Mouse (Mus musculus) olfactory bulb, adult 2 months (tissue): ENCODE results near the gene Sdr39u1.

Source experiments
- CTCF ChIP-seq: fragments of 200-500 bp; IDR thresholded peaks from 2 replicates; pipeline ENCODE4 v1.5.1; 2012; ENCODE audit warnings: low read depth, mild to moderate bottlenecking, low read length, moderate library complexity; ENCODE audit not compliant: insufficient read depth
- POLR2A ChIP-seq: fragments of 200-500 bp; IDR thresholded peaks from 2 replicates; pipeline ENCODE4 v1.6.1; 2012; ENCODE audit warnings: mild to moderate bottlenecking, low read depth, low read length, moderate library complexity; ENCODE audit not compliant: insufficient read depth

DNA sequence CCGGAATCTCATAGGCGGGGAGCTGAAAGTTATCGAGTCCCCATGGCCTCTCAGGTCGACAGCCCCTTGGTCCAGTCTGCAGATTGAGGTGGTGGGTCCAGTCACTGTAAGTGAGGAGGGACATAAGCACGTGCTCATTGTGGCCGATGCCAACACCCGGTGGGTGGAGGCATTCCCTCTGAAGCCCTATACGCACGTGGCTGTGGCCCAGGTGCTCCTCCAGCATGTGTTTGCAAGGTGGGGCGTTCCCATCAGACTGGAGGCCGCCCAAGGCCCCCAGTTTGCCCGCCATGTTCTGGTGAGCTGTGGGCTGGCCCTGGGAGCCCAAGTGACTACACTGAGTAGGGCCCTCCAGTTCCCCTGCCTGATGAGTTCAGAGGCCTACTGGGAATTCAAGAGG is 28.1 kb downstream of the Sdr39u1 start:
- no peak for TF ChIP-seq CTCF
- no peak for TF ChIP-seq POLR2A
